Mouse (Mus musculus) forebrain, embryonic 16.5 days (tissue): ENCODE results near the gene Gm3278. TPM values are rescaled to one million over a fixed set of nuclear protein-coding genes. Genes with fewer than 3 reads are reported as not detected.
"Not testable (repeated sequence)": the region's sequence is repeated elsewhere in the genome, so short reads cannot be mapped to it uniquely, and the experiment has no call there.

Source experiments
- ATAC-seq: fragments of 200-750 bp; cut with Nextera tagmentation; 2 replicates; pipeline ENCODE4 v1.8.0; 2017; ENCODE audit warnings: mild to moderate bottlenecking, moderate library complexity
- H3K27ac ChIP-seq: fragments of 300-500 bp; sonication (generic); 2 replicates; pipeline ENCODE4 v1.5.1; 2014; ENCODE audit warnings: low read length, control low read depth
- H3K27me3 ChIP-seq: fragments of 300-500 bp; sonication (generic); replicated peaks from 2 replicates; pipeline ENCODE4 v1.6.1; 2014; ENCODE audit warnings: low read length; ENCODE audit not compliant: control insufficient read depth, insufficient read depth
- H3K36me3 ChIP-seq: fragments of 300-500 bp; sonication (generic); 2 replicates; pipeline ENCODE4 v1.6.1; 2014; ENCODE audit not compliant: control insufficient read depth, insufficient read depth
- H3K4me1 ChIP-seq: fragments of 300-500 bp; sonication (generic); replicated peaks from 2 replicates; pipeline ENCODE4 v1.6.1; 2014; ENCODE audit warnings: low read length; ENCODE audit not compliant: control insufficient read depth, insufficient read depth
- H3K4me2 ChIP-seq: fragments of 300-500 bp; sonication (generic); 2 replicates; pipeline ENCODE4 v1.6.1; 2014; ENCODE audit warnings: mild to moderate bottlenecking, low read length, control low read depth
- H3K4me3 ChIP-seq: fragments of 300-500 bp; sonication (generic); replicated peaks from 2 replicates; pipeline ENCODE4 v1.5.1; 2014; ENCODE audit warnings: mild to moderate bottlenecking, low read length, control low read depth
- H3K9ac ChIP-seq: fragments of 300-500 bp; sonication (generic); replicated peaks from 2 replicates; pipeline ENCODE4 v1.6.1; 2014; ENCODE audit warnings: low read depth, low read length, control low read depth
- H3K9me3 ChIP-seq: fragments of 300-500 bp; sonication (generic); 2 replicates; pipeline ENCODE4 v1.6.1; 2016; ENCODE audit warnings: low read length; ENCODE audit not compliant: control insufficient read depth
- WGBS: fragments of 180-500 bp; shearing (Covaris S2); extraction: QIAGEN DNeasy Blood & Tissue Kit; methylation state at CpG from one replicate; pipeline ENCODE4 v1.1.7; 2014; 5-methylcytosine and 5-hydroxymethylcytosine counted together
- polyA plus RNA-seq: library from polyadenylated mRNA; unstranded; fragments of >200 nt; fragmentation: Nextera tagmentation; extraction: Ambion mirVana; gene quantifications from 2 replicates; pipeline ENCODE4 v1.2.1, GENCODE M21; 2015

Gm3278 gene
- polyA plus RNA-seq = not detected in 2 replicates

GRCm38 (mm10) chr14:4892116-4892515 is at the start of gene Gm3278:
TSS of gene Gm3278 (plus strand) at chr14:4892416.
- H3K4me2 ChIP-seq, H3K27ac ChIP-seq, H3K27me3 ChIP-seq, H3K9ac ChIP-seq, H3K4me1 ChIP-seq, H3K9me3 ChIP-seq, H3K36me3 ChIP-seq, H3K4me3 ChIP-seq, ATAC-seq: not testable (repeated sequence)
- 50% methylated on average over 1 of the region's 3 CpGs for WGBS

DNA sequence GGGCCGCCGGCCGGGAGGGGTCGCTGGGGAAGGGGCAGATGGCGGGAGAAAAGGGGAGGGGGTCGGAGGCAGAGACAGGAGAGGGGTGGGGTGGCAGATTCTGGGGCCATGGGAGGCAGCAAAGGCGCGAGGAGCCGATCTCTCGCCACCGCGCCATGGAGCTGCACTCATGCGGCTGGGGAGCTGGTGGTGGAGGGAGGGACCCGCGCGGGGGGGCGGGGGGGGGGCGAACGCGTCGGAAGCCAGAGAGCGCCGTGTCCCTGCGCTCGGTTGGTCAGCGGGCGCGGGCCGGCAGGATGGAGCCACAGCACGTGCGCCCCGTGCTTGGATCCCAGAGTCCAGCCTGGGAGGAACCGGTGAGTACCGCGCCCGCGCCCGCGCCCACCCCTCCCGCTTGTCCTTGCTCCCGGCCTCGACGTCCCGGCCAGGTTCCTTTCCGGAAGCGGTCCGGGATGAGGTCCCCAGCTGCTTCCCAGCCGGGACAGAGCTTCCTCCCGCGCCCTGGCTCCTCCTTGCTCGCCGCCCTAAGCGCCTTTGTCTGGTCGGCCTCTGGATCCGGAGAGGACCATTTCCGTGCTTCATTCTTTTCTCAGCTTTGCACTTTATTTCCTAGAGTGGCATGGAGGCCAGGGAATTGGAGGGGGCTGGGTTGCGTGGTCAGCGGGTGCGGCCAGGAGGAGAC is 36.8 kb upstream of the Gm3278 start, which contains the start of gene Gm3264:
Gene Gm3264, plus strand, starts transcription at position 278 of the 682 bp plus-strand sequence.
- H3K27ac ChIP-seq, H3K36me3 ChIP-seq, H3K4me1 ChIP-seq, H3K9me3 ChIP-seq, H3K27me3 ChIP-seq, ATAC-seq: not testable (repeated sequence)
- Histone ChIP-seq H3K9ac (peak within 1 kb of the TSS; percentile 58), H3K4me2 (peak within 1 kb of the TSS; percentile 43), H3K4me3 (peak within 1 kb of the TSS; percentile 46)
- WGBS = 14% methylated on average over 28 of the region's 59 CpGs

Other genes starting within 250 kb of the Gm3278 start
- 0.61 and 0.86 TPM in 2 replicates for gene Gm3239, start 228.2 kb upstream of the Gm3278 start, polyA plus RNA-seq
- not detected in 2 replicates for gene Gm7876, start 183.2 kb upstream of the Gm3278 start, polyA plus RNA-seq
- gene Gm3252, start 165.6 kb upstream of the Gm3278 start, polyA plus RNA-seq = 1.6 and 1.7 TPM in 2 replicates
- gene Gm9602, start 116.1 kb upstream of the Gm3278 start, polyA plus RNA-seq = not detected in 2 replicates
- gene Gm3269, start 54.3 kb upstream of the Gm3278 start, polyA plus RNA-seq = not detected in 2 replicates
- 2.2 and 4.9 TPM in 2 replicates for gene Gm3264, start 36.8 kb upstream of the Gm3278 start, polyA plus RNA-seq
- not detected in 2 replicates for gene Gm8297, start 91.5 kb downstream of the Gm3278 start, polyA plus RNA-seq
- not detected in 2 replicates for gene Gm3298, start 123.5 kb downstream of the Gm3278 start, polyA plus RNA-seq
- gene 4930555G01Rik, start 158.2 kb downstream of the Gm3278 start, polyA plus RNA-seq = not detected in 2 replicates
- 8.5 and 9.2 TPM in 2 replicates for gene Gm8281, start 178.6 kb downstream of the Gm3278 start, polyA plus RNA-seq
- not detected in 2 replicates for gene Gm8279, start 239.1 kb downstream of the Gm3278 start, polyA plus RNA-seq